Mouse (Mus musculus) MEL (cell line): ENCODE measurements around the gene Zfp277.

Source experiments
- CTCF ChIP-seq, 3 experiments: IDR thresholded peaks in 2 of 3; conservative IDR thresholded peaks in 1 of 3; 2 replicates each; pipeline ENCODE4 v1.5.1; 2011 to 2012; ENCODE audit warnings: low read length in 3 of 3, low read depth in 2 of 3, mild to moderate bottlenecking in 2 of 3, improper control_type of control experiment in 1 of 3, inconsistent platforms in 1 of 3, mixed read lengths in 1 of 3, moderate library complexity in 1 of 3; ENCODE audit not compliant: control insufficient read depth in 1 of 3, insufficient read depth in 1 of 3, poor library complexity in 1 of 3, severe bottlenecking in 1 of 3
- ELF1 ChIP-seq: IDR thresholded peaks from 2 replicates; pipeline ENCODE4 v1.6.1; 2014; ENCODE audit warnings: low read depth, mild to moderate bottlenecking, inconsistent platforms, low read length, improper control_type of control experiment, moderate library complexity
- EP300 ChIP-seq, 2 experiments: IDR thresholded peaks; 2 replicates each; pipeline ENCODE4 v1.6.1; 2011; ENCODE audit warnings: improper control_type of control experiment in 2 of 2, low read length in 2 of 2, low read depth in 1 of 2, mild to moderate bottlenecking in 1 of 2
- KAT2A ChIP-seq: conservative IDR thresholded peaks from 2 replicates; pipeline ENCODE4 v1.6.1; 2012; ENCODE audit warnings: low read depth, low read length, improper control_type of control experiment, inconsistent platforms
- NELFE ChIP-seq: IDR thresholded peaks from 2 replicates; pipeline ENCODE4 v1.6.1; 2011; ENCODE audit warnings: low read depth, low read length, improper control_type of control experiment
- POLR2A ChIP-seq, 2 experiments: IDR thresholded peaks; 2 replicates each; pipeline ENCODE4 v1.6.1; 2011 to 2012; ENCODE audit warnings: low read length in 2 of 2, mild to moderate bottlenecking in 2 of 2, control low read depth in 1 of 2, improper control_type of control experiment in 1 of 2, low read depth in 1 of 2, moderate library complexity in 1 of 2; ENCODE audit not compliant: control insufficient read depth in 1 of 2, insufficient read depth in 1 of 2, poor library complexity in 1 of 2
- RCOR1 ChIP-seq: IDR thresholded peaks from 2 replicates; pipeline ENCODE4 v1.6.1; 2012; ENCODE audit warnings: low read depth, mild to moderate bottlenecking, inconsistent platforms, low read length, improper control_type of control experiment
- SIN3A ChIP-seq: IDR thresholded peaks from 2 replicates; pipeline ENCODE4 v1.6.1; 2012; ENCODE audit warnings: low read length, improper control_type of control experiment, inconsistent platforms

DNA sequence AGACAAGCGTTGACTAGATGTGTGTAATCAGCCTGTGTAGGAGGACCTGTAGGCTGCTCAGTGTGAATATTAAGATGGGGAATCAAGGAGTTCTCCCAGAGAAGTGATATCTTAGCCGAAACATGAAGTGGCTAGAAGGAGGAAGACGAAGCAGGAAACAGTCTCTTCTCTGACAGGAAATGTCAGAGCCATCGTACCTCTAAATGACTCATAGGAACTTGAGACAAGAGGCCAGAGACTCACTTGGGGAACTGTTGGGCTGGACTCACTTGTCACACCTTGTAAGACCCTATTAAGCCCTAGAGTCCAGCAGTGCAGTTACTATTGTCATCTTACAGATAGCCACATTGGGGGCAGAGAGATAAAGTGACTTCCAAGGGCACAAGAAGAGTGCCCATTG, 172.4 kb downstream of the Zfp277 start:
- TF ChIP-seq POLR2A (IDR thresholded peaks at IDR 0.05; ENCODE audit: control insufficient read depth in 1 of 2, insufficient read depth in 1 of 2, low read depth in 1 of 2, low read length in 2 of 2, poor library complexity in 1 of 2), result no peak
- TF ChIP-seq CTCF (IDR thresholded peaks at IDR 0.05 in 2 of 3, conservative IDR thresholded peaks at IDR 0.05 in 1 of 3; ENCODE audit: control insufficient read depth in 1 of 3, insufficient read depth in 1 of 3, low read depth in 2 of 3, low read length in 3 of 3, poor library complexity in 1 of 3, severe bottlenecking in 1 of 3), result no peak
- TF ChIP-seq ELF1, result no peak
- no peak for TF ChIP-seq EP300 (IDR thresholded peaks at IDR 0.05; ENCODE audit: low read depth in 1 of 2, low read length in 2 of 2)
- no peak for TF ChIP-seq SIN3A
- TF ChIP-seq KAT2A, result no peak
- no peak for TF ChIP-seq NELFE
- no peak for TF ChIP-seq RCOR1
